Mouse (Mus musculus) kidney, adult 2 months (tissue): ENCODE measurements around the gene Fndc9. TPM values are rescaled to one million over a fixed set of nuclear protein-coding genes. Genes with fewer than 3 reads are reported as not detected.

Experiments used
- DNase-seq: peaks from one replicate; pipeline ENCODE4 v3.0.0; 2021
- H3K27ac ChIP-seq: fragments of 200-500 bp; 2 replicates; pipeline ENCODE4 v1.5.1; 2012; ENCODE audit warnings: low read depth, low read length, control low read depth, inconsistent platforms; ENCODE audit not compliant: insufficient read depth
- H3K27me3 ChIP-seq: fragments of 200-500 bp; replicated peaks from 2 replicates; pipeline ENCODE4 v1.6.1; 2012; ENCODE audit warnings: mild to moderate bottlenecking, moderate library complexity, low read length, inconsistent platforms; ENCODE audit not compliant: control insufficient read depth, insufficient read depth
- H3K36me3 ChIP-seq: fragments of 200-500 bp; 2 replicates; pipeline ENCODE4 v1.6.1; 2012; ENCODE audit warnings: mild to moderate bottlenecking, moderate library complexity, low read length, inconsistent platforms; ENCODE audit not compliant: control insufficient read depth, insufficient read depth
- H3K4me1 ChIP-seq: fragments of 200-500 bp; 2 replicates; pipeline ENCODE4 v1.6.1; 2011; ENCODE audit warnings: low read length; ENCODE audit not compliant: control insufficient read depth, insufficient read depth
- H3K4me3 ChIP-seq: fragments of 200-500 bp; 2 replicates; pipeline ENCODE4 v1.5.1; 2011; ENCODE audit warnings: mild to moderate bottlenecking, low read depth, low read length, control low read depth; ENCODE audit not compliant: insufficient read depth
- CTCF ChIP-seq: fragments of 200-500 bp; conservative IDR thresholded peaks from 2 replicates; pipeline ENCODE4 v1.5.1; 2011; ENCODE audit warnings: low read depth, mild to moderate bottlenecking, control low read depth, low read length, moderate library complexity, mixed read lengths; ENCODE audit not compliant: insufficient read depth, insufficient read length
- POLR2A ChIP-seq: fragments of 200-500 bp; IDR thresholded peaks from one replicate; pipeline ENCODE4 v1.6.1; 2011; ENCODE audit warnings: low read depth, low read length, control low read depth
- WGBS: fragments of 180-500 bp; shearing (Covaris S2); methylation state at CpG from one replicate; pipeline ENCODE4 v1.1.7; 2018; 5-methylcytosine and 5-hydroxymethylcytosine counted together
- polyA plus RNA-seq: library from polyadenylated mRNA; depleted of rRNA; stranded (reverse); fragments of >200 nt; gene quantifications from 2 replicates; pipeline ENCODE4 v1.2.3, GENCODE M21; 2012

Gene Fndc9
- polyA plus RNA-seq, 1 experiment: not detected

DNA sequence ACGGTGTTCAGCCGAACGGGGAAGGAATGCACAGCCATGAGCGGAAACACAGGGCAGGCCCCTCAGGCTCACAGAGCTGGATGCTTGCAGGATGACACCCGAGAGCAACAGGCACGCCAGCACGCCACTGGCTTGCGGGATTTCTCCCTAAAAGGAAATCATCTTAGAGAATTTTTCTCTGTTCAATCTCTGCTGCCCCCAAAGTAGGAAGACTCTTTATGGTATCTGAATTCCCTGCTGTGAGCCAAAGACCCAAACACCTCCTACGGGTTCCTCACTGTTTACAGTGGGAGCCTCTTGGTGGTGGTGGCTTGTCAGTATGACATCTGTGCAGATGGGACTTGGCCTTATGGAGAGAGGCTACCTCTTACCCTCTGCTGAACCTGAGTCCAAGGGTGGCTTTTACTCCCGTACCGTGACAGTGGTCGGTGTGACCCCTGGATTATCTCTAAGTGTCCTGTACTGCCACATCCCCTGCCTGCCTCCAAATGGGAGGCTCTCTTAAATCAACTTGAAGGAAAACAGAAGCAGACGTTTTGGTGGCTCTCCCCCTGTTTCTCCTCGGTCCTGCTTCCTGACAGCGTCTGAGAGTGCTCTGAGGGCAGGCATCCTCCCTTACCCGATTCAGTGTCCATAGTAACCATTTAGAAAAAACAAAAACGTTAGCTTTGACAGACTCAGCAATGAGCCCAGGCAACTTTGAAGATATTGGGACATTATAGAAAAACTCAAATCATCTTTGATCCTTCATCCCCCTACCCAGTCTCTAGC, 29.5 kb upstream of the Fndc9 start:
- Histone ChIP-seq H3K27ac (no peak overlapping the region), H3K36me3 (no peaks in the 10 kb centered on the region), H3K4me1 (peaks cover 15% of the 10 kb centered on the region; the same call in 1 of the 2 replicates), H3K27me3 (no peaks in the 10 kb centered on the region), H3K4me3 (no peak overlapping the region)
- no peak for TF ChIP-seq POLR2A
- no peak for TF ChIP-seq CTCF
- 42% methylated on average over 17 of the region's 17 CpGs for WGBS
- no peak for DNase-seq

DNA sequence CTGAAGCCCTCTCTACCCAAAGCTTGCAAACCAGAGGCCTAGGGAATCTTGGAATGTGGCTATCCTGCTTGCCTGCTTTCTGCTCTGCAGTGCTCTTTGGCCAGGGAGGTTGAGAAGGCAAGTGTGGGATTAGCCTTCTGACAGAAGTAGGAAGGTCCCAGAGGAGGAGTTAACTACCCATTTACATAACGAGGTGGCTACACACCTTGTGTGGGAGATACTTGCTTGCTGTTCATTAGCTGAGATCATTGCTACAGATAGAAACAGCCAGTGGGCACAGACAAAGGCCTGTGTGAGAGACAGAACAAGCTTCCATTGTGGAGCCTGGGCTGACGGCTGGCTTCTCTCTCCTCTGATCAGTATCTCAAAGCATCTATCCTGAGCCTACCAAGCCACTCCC, 25.4 kb upstream of the Fndc9 start:
- no peak for TF ChIP-seq POLR2A
- no peak for TF ChIP-seq CTCF
- 37% methylated on average over 2 of the region's 2 CpGs for WGBS
- Histone ChIP-seq H3K4me3 (no peak overlapping the region), H3K27ac (no peak overlapping the region; the same call in 1 of the 2 replicates), H3K36me3 (no peaks in the 10 kb centered on the region), H3K27me3 (no peaks in the 10 kb centered on the region), H3K4me1 (peaks cover 12% of the 10 kb centered on the region; the same call in 1 of the 2 replicates)
- peak; percentile 65 for DNase-seq

DNA sequence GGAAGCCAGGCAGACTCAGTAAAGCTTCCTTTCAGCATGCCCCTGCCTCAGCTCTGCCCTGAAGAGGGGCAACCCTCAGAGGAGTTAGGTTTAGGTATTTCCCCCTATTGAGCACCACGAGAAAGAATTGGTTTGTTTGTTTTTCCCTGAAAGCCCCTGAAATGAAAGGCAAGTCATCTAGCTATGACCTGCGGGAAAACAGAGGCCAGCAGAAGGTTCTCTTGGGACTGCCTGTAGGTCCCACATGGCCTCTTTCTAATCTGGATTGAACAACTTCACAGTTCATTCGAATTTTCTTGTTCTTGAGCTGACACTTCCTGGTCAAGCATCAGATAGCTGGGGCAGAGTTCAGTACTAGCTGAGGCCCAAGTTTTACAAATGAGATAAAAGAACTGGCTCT, 23.5 kb upstream of the Fndc9 start:
- 38% methylated on average over 3 of the region's 3 CpGs for WGBS
- H3K27ac ChIP-seq: no peak overlapping the region
- H3K27me3 ChIP-seq: no peaks in the 10 kb centered on the region
- TF ChIP-seq CTCF (no peak), POLR2A (no peak)
- no peak overlapping the region for H3K4me3 ChIP-seq
- no peaks in the 10 kb centered on the region for H3K36me3 ChIP-seq
- peaks cover 6% of the 10 kb centered on the region; the same call in 1 of the 2 replicates for H3K4me1 ChIP-seq
- no peak for DNase-seq

- Histone ChIP-seq H3K27ac (0 out of 2 replicates have a peak overlapping the region, but pooled peaks have one; percentile 26), H3K36me3 (no peaks in the 10 kb centered on the region), H3K27me3 (no peaks in the 10 kb centered on the region), H3K4me3 (no peak overlapping the region), H3K4me1 (peaks cover 6% of the 10 kb centered on the region; the same call in 1 of the 2 replicates)
- 75% methylated on average over 5 of the region's 5 CpGs for WGBS
- peak; percentile 39 for DNase-seq
- TF ChIP-seq CTCF (no peak), POLR2A (no peak)
These were observed 21.5 kb upstream of the Fndc9 start for GRCm38 (mm10) chr11:46213844-46214243.

DNA sequence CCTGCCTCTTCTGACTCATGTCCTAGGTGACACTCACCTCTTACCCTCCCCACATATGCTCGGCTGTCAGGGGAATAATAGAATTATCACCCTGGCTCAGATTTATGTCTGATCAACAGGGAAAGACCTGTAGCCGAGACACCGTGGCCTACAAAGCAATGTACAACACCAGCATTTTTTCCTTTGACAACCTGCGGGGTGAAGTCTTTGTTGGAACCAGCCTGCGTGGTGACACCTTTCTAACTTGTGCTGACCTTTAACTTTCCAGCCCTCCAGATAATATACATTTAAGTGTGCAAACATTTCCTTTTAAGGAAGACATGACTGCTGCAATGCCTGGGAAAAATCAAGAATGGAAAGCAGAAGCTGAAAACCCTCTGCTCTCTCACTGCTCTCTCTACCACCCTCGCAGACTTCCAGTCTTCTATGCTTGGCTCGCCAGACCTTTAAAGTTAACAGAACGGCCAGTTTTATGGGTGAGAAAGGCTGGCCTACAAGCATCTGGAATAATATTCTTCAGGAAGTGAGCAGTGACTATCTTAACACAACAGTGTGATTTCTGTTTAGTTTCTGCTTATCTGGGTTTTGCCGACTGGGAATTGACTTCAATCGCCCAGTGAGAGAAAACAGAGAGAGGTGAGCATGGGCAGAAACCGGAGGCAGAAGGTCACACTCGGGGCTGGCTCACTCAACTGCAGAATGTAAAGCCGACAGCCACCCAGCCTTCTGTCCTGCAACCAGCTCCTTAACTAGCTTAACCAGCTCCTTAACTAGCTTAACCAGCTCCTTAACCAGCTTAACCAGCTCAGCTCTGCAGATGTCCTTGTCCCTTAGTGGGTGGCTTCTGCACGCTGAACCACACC, 20.7 kb upstream of the Fndc9 start:
- 57% methylated on average over 14 of the region's 14 CpGs for WGBS
- DNase-seq: no peak
- TF ChIP-seq CTCF (no peak), POLR2A (no peak)
- H3K27me3 ChIP-seq: no peaks in the 10 kb centered on the region
- peaks cover 1% of the 10 kb centered on the region; the same call in 1 of the 2 replicates for H3K4me1 ChIP-seq
- H3K4me3 ChIP-seq: no peak overlapping the region
- 0 out of 2 replicates have a peak overlapping the region, but pooled peaks have one; percentile 26 for H3K27ac ChIP-seq
- H3K36me3 ChIP-seq: no peaks in the 10 kb centered on the region

DNA sequence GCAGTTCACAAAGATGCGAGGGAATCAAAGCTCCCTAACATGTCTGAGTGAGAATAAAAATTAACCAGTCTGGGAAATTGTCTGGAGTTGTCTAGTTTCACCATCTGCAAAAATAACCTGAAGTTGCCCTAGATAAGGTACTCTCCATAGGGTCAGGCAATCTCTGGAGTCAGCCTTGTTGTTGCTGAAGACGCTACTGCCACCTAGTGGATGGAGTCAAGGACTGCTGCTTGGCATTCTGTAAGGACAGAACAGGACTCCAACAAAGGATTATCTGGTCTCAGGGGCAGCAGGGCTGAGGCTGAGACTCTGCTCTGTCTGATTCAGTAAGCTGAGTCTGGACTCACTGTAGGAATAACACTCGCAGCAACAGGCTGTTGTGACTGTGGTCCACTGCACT, 20.0 kb upstream of the Fndc9 start:
- Histone ChIP-seq H3K27me3 (no peaks in the 10 kb centered on the region), H3K4me1 (no peaks in the 10 kb centered on the region), H3K36me3 (no peaks in the 10 kb centered on the region), H3K4me3 (no peak overlapping the region), H3K27ac (no peak overlapping the region)
- no peak for TF ChIP-seq POLR2A
- peak; percentile 98 for TF ChIP-seq CTCF
- DNase-seq: peak; percentile 69
- 20% methylated on average over 3 of the region's 3 CpGs for WGBS

GRCm38 (mm10) chr11:46216669-46217068, 18.7 kb upstream of the Fndc9 start:
- DNase-seq: no peak
- Histone ChIP-seq H3K27me3 (no peaks in the 10 kb centered on the region), H3K27ac (no peak overlapping the region), H3K4me3 (no peak overlapping the region), H3K36me3 (peaks cover 2% of the 10 kb centered on the region; the same call in 1 of the 2 replicates), H3K4me1 (no peaks in the 10 kb centered on the region)
- WGBS: 74% methylated on average over 7 of the region's 7 CpGs
- TF ChIP-seq CTCF (no peak), POLR2A (no peak)
